Mouse (Mus musculus) Patski (cell line): ENCODE data around the gene Cox6b1. TPM values are rescaled to one million over a fixed set of nuclear protein-coding genes. Genes with fewer than 3 reads are reported as not detected.

Experiments used
- ATAC-seq: fragments of 100-300 bp; one replicate; pipeline ENCODE4 v1.8.0; 2021
- CTCF ChIA-PET: fragments of 350-600 bp; sonication (Branson Sonifier 250); formaldehyde crosslinking; loops from one replicate; lab custom pipeline; 2022; ENCODE audit warnings: inconsistent platforms; lab: Charles Lee
- POLR2A ChIA-PET: fragments of 350-600 bp; sonication (Branson Sonifier 250); formaldehyde crosslinking; loops from one replicate; lab custom pipeline; 2022; ENCODE audit warnings: antibody characterized with exemption, inconsistent platforms; lab: Charles Lee
- DNase-seq: peaks from one replicate; pipeline ENCODE4 v3.0.0-alpha.2; 2011; ENCODE audit warnings: low read depth, low spot score
- H3K27me3 ChIP-seq: fragments of 371-371 bp; one replicate; pipeline ENCODE4 v1.5.1; 2021
- CTCF ChIP-seq: fragments of 100-300 bp; IDR thresholded peaks from one replicate; pipeline ENCODE4 v1.5.1; 2021
- in situ Hi-C: fragments of 300-500 bp; cut with MboI; formaldehyde crosslinking; loops from 3 replicates; pipeline ENCODE4 v1.11.1; 2018; ENCODE audit warnings: low pct_unique_long_range_greater_than_20kb, mixed read lengths
- polyA plus RNA-seq: library from polyadenylated mRNA; unstranded; gene quantifications from one replicate; pipeline ENCODE4 v1.2.3, GENCODE M21; 2021

The Cox6b1 gene
- polyA plus RNA-seq, 1 experiment from 2014 or later = 1,119 TPM

- ChIA-PET POLR2A (interaction anchor here (0.8 kb wide), 1 partner anchor 12 kb away, joined by 3 read pairs; no protein-coding TSS in a partner anchor), CTCF (interaction anchor here (3.2 kb wide), 1 partner anchor 13 kb away, joined by 13 read pairs; no protein-coding TSS in a partner anchor)
- H3K27me3 ChIP-seq = peaks cover 45% of the 10 kb centered on the region
- peak; percentile 54 for ATAC-seq
- TF ChIP-seq CTCF = peak; percentile 79
- in situ Hi-C loops = no loop called here
- no peak for DNase-seq
These were observed 8.7 kb upstream of the Cox6b1 start for GRCm38 (mm10) chr7:30634621-30635020.

DNA sequence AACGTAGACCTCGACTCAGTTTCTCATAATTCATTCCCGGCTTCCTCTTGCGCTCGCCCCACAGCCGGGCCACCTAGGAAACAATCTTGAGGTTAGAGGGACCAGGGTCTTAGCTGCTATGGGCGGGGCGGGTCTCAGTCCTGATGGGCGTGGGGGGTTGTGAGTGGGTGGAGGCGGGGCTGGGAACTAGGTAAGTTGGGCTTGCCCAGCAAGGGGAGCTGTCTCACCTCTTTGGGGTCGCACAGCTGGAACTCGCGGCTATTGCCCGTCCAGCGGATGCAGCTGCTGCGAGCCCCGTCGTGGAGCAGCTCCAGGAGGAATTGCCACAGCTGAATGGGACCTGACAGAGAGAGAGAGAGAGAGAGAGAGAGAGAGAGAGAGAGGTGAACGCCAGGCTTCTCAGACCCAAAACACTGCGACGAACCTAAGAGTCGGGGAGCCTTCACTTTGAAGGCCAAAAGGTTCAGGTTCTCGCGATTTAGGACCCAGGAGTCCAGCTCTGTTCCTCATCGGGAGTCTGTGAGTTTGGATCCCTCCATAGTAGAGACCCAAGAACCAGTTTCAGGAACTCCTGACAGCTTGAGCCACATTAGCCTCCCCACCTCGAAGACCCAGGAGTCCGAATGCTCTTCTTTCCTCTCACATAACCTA lies 7.9 kb upstream of the Cox6b1 start:
- no peak for TF ChIP-seq CTCF
- ATAC-seq (no peak), DNase-seq (no peak)
- in situ Hi-C loops = no loop called here
- ChIA-PET POLR2A (no interaction called here), CTCF (interaction anchor here (3.2 kb wide), 1 partner anchor 14 kb away, joined by 13 read pairs; no protein-coding TSS in a partner anchor)
- H3K27me3 ChIP-seq = peaks cover 45% of the 10 kb centered on the region

DNA sequence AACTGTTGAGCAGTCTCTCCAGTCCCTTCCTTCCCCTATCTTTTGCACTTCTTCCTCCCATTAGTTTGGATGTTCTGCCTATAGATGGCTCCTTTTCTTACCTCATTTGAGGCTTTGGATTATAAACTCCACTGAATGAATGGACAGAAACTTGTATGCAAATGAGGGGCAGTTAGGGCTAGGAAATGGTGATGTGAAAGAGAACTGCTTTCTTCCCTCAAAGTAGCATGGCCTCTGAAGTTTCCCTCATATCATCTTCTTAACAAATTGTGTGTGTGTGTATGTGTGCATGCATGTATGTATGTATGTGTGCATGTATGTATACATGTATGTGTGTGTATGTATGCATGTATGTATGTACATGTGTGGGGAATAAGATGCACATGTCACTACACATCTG lies 3.1 kb upstream of the Cox6b1 start:
- ChIA-PET CTCF (no interaction called here), POLR2A (interaction anchor here (0.6 kb wide), 1 partner anchor 18 kb away, joined by 3 read pairs; no protein-coding TSS in a partner anchor)
- DNase-seq = no peak
- peaks cover 28% of the 10 kb centered on the region for H3K27me3 ChIP-seq
- ATAC-seq = no peak
- no peak for TF ChIP-seq CTCF
- in situ Hi-C loops = no loop called here

DNA sequence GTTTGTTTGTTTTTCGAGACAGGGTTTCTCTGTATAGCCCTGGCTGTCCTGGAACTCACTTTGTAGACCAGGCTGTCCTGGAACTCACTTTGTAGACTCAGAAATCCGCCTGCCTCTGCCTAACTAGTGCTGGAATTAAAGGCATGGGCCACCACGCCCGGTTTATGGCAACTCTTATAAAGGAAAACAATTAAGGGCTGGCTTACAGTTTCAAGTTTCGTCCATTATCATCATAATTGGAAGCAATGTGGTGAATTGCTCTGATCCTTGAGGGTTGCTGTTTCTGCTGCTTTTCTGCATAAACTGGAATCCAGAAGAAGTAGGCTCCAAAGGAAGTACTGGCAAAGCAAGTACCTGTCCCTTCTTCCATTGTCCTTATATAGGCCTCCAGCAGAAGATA lies 696 bp upstream of the Cox6b1 start:
- CTCF ChIA-PET = no interaction called here
- POLR2A ChIA-PET = no interaction called here
- DNase-seq = no peak
- no peak for TF ChIP-seq CTCF
- in situ Hi-C loops = no loop called here
- no peak for ATAC-seq
- H3K27me3 ChIP-seq = peaks cover 7% of the 10 kb centered on the region

- ATAC-seq = no peak
- CTCF ChIA-PET = interaction anchor here (0.8 to 3.4 kb wide), 3 partner anchors 11 to 29 kb away, joined by 3 to 12 read pairs (median 3); no protein-coding TSS in a partner anchor
- in situ Hi-C loops = no loop called here
- no peaks in the 10 kb centered on the region for H3K27me3 ChIP-seq
- peak; percentile 84 for TF ChIP-seq CTCF
- no peak for DNase-seq
- POLR2A ChIA-PET = no interaction called here
These were observed 6.7 kb downstream of the Cox6b1 start for GRCm38 (mm10) chr7:30619202-30619601.

- CTCF ChIA-PET = interaction anchor here (1.3 to 3.4 kb wide), 2 partner anchors 10 to 29 kb away, joined by 3 to 12 read pairs; no protein-coding TSS in a partner anchor
- in situ Hi-C loops = no loop called here
- POLR2A ChIA-PET = no interaction called here
- no peak for TF ChIP-seq CTCF
- no peaks in the 10 kb centered on the region for H3K27me3 ChIP-seq
- DNase-seq = no peak
- no peak for ATAC-seq
These were observed 7.3 kb downstream of the Cox6b1 start for GRCm38 (mm10) chr7:30618658-30619057.

DNA sequence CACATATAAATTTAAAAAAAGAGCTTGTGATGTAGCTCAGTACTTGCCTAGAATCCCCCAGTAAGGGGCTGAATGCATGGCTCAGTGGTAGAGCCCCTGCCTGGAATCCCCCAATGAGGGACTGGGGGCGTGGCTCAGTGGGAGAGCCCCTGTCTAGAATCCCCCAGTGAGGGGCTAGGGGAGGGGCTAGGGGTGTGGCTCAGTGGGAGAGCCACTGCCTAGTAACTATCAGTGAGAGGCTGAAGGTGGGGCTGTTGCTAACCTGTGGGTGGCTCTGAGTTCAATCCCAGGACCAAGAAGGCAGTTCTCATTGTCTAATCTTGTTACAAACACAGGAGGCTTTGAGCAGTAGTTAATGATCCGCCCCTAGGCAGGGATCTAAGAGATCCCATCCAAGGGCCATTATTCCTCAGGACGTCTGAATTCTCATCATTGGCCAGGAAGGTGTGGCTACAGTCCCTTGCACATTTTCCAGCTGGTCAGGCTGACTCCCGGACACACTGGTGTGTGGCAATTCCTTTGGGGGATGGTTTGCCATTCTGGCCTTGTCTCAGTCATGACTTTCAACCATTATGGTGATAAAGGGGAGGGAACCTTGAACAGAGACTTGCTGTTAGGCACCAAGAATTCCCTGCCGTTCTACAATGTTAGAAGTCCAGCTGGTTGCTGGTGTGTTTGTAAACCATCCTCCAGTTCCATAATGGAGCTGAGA lies 10.7 kb downstream of the Cox6b1 start:
- ChIA-PET CTCF (interaction anchor here (2.3 to 4.0 kb wide), 5 partner anchors 10 to 25 kb away, joined by 8 to 31 read pairs (median 14); partner anchors contain the start of genes Cox6b1, Kmt2b and Zbtb32), POLR2A (interaction anchor here (2.4 to 2.6 kb wide), 2 partner anchors 23 to 26 kb away, joined by 10 read pairs; partner anchors contain the start of gene Kmt2b)
- in situ Hi-C loops = no loop called here
- TF ChIP-seq CTCF = no peak
- no peaks in the 10 kb centered on the region for H3K27me3 ChIP-seq
- no peak for ATAC-seq
- no peak for DNase-seq

DNA sequence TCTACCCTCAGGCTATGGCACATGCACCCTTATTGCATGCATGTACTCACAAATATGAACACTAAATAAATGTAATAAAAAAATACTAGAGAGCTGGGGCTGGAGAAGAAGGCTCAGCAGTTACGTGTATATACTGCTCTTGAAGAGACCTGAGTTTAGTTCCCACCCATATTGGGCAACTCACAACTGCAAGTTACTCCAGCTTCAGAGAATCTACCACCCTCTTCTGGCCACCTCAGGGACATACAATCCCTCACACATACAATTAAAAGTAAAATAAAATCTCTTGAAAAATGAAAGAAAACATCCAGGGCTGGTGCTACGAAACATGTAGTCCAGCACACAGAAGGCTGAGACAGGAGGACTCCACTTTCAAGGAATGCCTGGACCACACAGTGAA lies 11.5 kb downstream of the Cox6b1 start:
- POLR2A ChIA-PET = interaction anchor here (2.4 to 2.6 kb wide), 2 partner anchors 22 to 25 kb away, joined by 10 read pairs; partner anchors contain the start of gene Kmt2b
- no peak for DNase-seq
- no peaks in the 10 kb centered on the region for H3K27me3 ChIP-seq
- ATAC-seq = no peak
- TF ChIP-seq CTCF = peak; percentile 60
- CTCF ChIA-PET = interaction anchor here (0.9 to 4.0 kb wide), 8 partner anchors 9 to 51 kb away, joined by 3 to 31 read pairs (median 8); partner anchors contain the start of genes Cox6b1, Kmt2b and Zbtb32
- in situ Hi-C loops = no loop called here

GRCm38 (mm10) chr7:30613529-30614112 lies 12.3 kb downstream of the Cox6b1 start:
- CTCF ChIA-PET = interaction anchor here (0.9 to 4.0 kb wide), 11 partner anchors 8 to 52 kb away, joined by 3 to 31 read pairs (median 5); partner anchors contain the start of genes Cox6b1, Kmt2b and Zbtb32
- no peak for DNase-seq
- no peaks in the 10 kb centered on the region for H3K27me3 ChIP-seq
- POLR2A ChIA-PET = interaction anchor here (0.9 to 2.4 kb wide), 2 partner anchors 24 to 45 kb away, joined by 4 to 10 read pairs; partner anchors contain the start of gene Kmt2b
- ATAC-seq = no peak
- in situ Hi-C loops = no loop called here
- TF ChIP-seq CTCF = peak; percentile 76
